Mouse (Mus musculus) thymus, adult 2 months (tissue): ENCODE measurements around the gene Gnb5.

Experiments
- CTCF ChIP-seq: fragments of 200-500 bp; IDR thresholded peaks from 2 replicates; pipeline ENCODE4 v1.5.1; 2012; ENCODE audit warnings: mild to moderate bottlenecking, control low read depth, low read length, moderate library complexity, borderline replicate concordance; ENCODE audit not compliant: control insufficient read depth, poor library complexity, insufficient read depth; ENCODE audit errors: extremely low read depth
- POLR2A ChIP-seq: fragments of 200-500 bp; IDR thresholded peaks from 2 replicates; pipeline ENCODE4 v1.6.1; 2012; ENCODE audit warnings: mild to moderate bottlenecking, low read length, control low read depth, moderate library complexity; ENCODE audit not compliant: control insufficient read depth, poor library complexity, insufficient read depth; ENCODE audit errors: extremely low read depth

DNA sequence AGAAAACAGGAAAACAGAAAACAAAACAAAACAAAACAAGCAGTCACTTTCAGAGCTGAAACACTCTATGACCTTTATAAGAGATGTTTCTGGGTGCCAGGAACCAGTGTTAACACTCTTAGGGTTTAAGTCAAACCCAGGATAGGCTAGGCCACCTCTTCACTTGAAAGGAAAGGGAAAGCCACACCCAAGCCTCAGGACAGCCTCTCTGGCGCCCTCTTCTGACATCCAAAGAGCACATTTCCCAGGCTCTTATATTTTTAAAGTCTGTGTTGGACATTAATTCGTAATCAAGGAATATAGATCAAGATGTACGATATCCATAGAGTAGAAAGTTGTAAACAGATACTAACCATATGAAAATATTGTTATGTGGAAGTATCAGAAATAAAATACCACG is 16.5 kb upstream of the Gnb5 start:
- TF ChIP-seq POLR2A (no peak), CTCF (no peak)
